Mouse (Mus musculus) lung, embryonic 15.5 days (tissue): Measurements from ENCODE around the gene Paqr6. TPM values are rescaled to one million over a fixed set of nuclear protein-coding genes. Genes with fewer than 3 reads are reported as not detected.
"Not testable (repeated sequence)": the region's sequence is repeated elsewhere in the genome, so short reads cannot be mapped to it uniquely, and the experiment has no call there.

Source experiments
- ATAC-seq: fragments of 200-750 bp; cut with Nextera tagmentation; 2 replicates; pipeline ENCODE4 v1.8.0; 2017; ENCODE audit warnings: moderate number of reproducible peaks, borderline replicate concordance; ENCODE audit not compliant: low FRiP score, low TSS enrichment; ENCODE audit errors: extremely low read depth
- H3K27ac ChIP-seq: fragments of 300-500 bp; sonication (generic); 2 replicates; pipeline ENCODE4 v1.5.1; 2015; ENCODE audit warnings: moderate library complexity, mild to moderate bottlenecking, inconsistent platforms
- H3K27me3 ChIP-seq: fragments of 300-500 bp; sonication (generic); 2 replicates; pipeline ENCODE4 v1.6.1; 2015; ENCODE audit warnings: inconsistent platforms
- H3K36me3 ChIP-seq: fragments of 300-500 bp; sonication (generic); 2 replicates; pipeline ENCODE4 v1.6.1; 2015; ENCODE audit warnings: inconsistent platforms
- H3K4me1 ChIP-seq: fragments of 300-500 bp; sonication (generic); 2 replicates; pipeline ENCODE4 v1.6.1; 2015; ENCODE audit warnings: inconsistent platforms
- H3K4me2 ChIP-seq: fragments of 300-500 bp; sonication (generic); 2 replicates; pipeline ENCODE4 v1.6.1; 2015; ENCODE audit warnings: inconsistent platforms, mild to moderate bottlenecking, moderate library complexity
- H3K4me3 ChIP-seq: fragments of 300-500 bp; sonication (generic); 2 replicates; pipeline ENCODE4 v1.5.1; 2015; ENCODE audit warnings: mild to moderate bottlenecking, inconsistent platforms
- H3K9ac ChIP-seq: fragments of 300-500 bp; sonication (generic); 2 replicates; pipeline ENCODE4 v1.6.1; 2015; ENCODE audit warnings: inconsistent platforms
- H3K9me3 ChIP-seq: fragments of 300-500 bp; sonication (generic); 2 replicates; pipeline ENCODE4 v1.6.1; 2016; ENCODE audit warnings: inconsistent platforms
- WGBS: fragments of 180-500 bp; shearing (Covaris S2); methylation state at CpG from one replicate; pipeline ENCODE4 v1.1.7; 2015; 5-methylcytosine and 5-hydroxymethylcytosine counted together
- polyA plus RNA-seq: library from polyadenylated mRNA; unstranded; fragments of >200 nt; fragmentation: Nextera tagmentation; extraction: Ambion mirVana; gene quantifications from 2 replicates; pipeline ENCODE4 v1.2.1, GENCODE M21; 2015

Paqr6 gene
- polyA plus RNA-seq, 1 experiment from 2014 or later, result 10.1 TPM

DNA sequence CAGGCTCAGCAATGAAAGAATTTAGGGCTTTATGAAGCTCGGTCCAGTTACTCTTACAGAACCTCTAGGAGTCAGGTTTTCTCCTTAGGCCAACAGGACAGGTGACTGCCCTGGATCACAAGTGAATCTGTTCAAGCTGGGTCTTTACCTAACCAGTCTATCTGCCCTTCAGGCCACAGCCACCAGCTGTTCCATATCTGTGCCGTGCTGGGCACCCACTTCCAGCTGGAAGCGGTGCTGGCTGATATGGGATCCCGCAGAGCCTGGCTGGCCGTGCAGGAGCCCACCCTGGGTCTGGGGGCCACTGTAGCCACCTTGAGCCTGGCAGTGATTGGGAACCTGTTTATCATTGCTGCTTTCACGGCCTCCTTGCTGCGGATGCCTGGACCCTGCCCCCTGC is 3.1 kb downstream of the Paqr6 start:
- H3K9me3 ChIP-seq, H3K4me2 ChIP-seq, ATAC-seq, H3K36me3 ChIP-seq, H3K9ac ChIP-seq, H3K4me3 ChIP-seq, H3K27ac ChIP-seq: not testable (repeated sequence)
- Histone ChIP-seq H3K27me3 (peaks cover 13% of the 10 kb centered on the region), H3K4me1 (peaks cover 18% of the 10 kb centered on the region)
- WGBS, result 45% methylated on average over 3 of the region's 7 CpGs

- peaks cover 17% of the 10 kb centered on the region for H3K4me1 ChIP-seq
- not testable (repeated sequence) for H3K9ac ChIP-seq, H3K4me2 ChIP-seq, H3K4me3 ChIP-seq, H3K27ac ChIP-seq, H3K9me3 ChIP-seq, ATAC-seq, H3K36me3 ChIP-seq
- H3K27me3 ChIP-seq, result peaks cover 13% of the 10 kb centered on the region
- 66% methylated on average over 7 of the region's 7 CpGs for WGBS
Measured at GRCm38 (mm10) chr3:88368511-88368910, 4.1 kb downstream of the Paqr6 start.

- not testable (repeated sequence) for H3K4me2 ChIP-seq, ATAC-seq, H3K9me3 ChIP-seq, H3K27ac ChIP-seq, H3K4me3 ChIP-seq, H3K27me3 ChIP-seq, H3K4me1 ChIP-seq, H3K9ac ChIP-seq, H3K36me3 ChIP-seq
- WGBS, result 89% methylated on average over 9 of the region's 9 CpGs
Measured at GRCm38 (mm10) chr3:88372643-88373042, 8.3 kb downstream of the Paqr6 start, which contains the start of gene Bglap3. Bglap3 (minus strand) TSS chr3:88372743.

GRCm38 (mm10) chr3:88375750-88376626 is 11.6 kb downstream of the Paqr6 start:
- H3K27me3 ChIP-seq, H3K27ac ChIP-seq, H3K36me3 ChIP-seq, H3K9me3 ChIP-seq, H3K4me1 ChIP-seq, H3K9ac ChIP-seq: not testable (repeated sequence)
- H3K4me2 ChIP-seq, result peak overlapping the region; percentile 45
- peak; percentile 79; the same call in 1 of the 2 replicates for ATAC-seq
- 10% methylated on average over 19 of the region's 19 CpGs for WGBS
- peak overlapping the region; percentile 12; the same call in 1 of the 2 replicates for H3K4me3 ChIP-seq

GRCm38 (mm10) chr3:88376644-88377043 is 12.3 kb downstream of the Paqr6 start:
- ATAC-seq, result peak; percentile 15; the same call in 1 of the 2 replicates
- not testable (repeated sequence) for H3K4me1 ChIP-seq, H3K27ac ChIP-seq, H3K9me3 ChIP-seq, H3K9ac ChIP-seq, H3K36me3 ChIP-seq, H3K27me3 ChIP-seq
- 17% methylated on average over 7 of the region's 7 CpGs for WGBS
- Histone ChIP-seq H3K4me2 (peak overlapping the region; percentile 45), H3K4me3 (peak overlapping the region; percentile 12; the same call in 1 of the 2 replicates)

DNA sequence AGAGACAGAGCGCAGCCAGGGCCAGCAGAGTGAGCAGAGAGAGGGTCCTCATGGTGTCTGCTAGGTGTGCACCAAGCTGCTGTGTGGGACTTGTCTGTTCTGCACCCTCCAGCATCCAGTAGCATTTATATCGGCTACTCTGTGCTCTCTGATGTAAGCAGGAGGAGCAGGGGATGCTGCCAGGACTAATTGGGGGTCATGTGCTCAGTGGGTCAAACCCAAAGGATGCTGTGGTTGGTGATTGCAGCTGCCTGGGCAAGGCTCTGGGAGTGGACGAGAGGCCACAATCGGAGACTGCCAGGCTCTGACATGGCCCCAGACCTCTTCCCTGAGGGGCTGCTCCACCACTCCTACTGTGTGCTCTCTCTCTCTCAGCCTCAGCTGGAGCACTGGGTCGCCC is 14.2 kb downstream of the Paqr6 start, which contains the start of gene Bglap2:
Bglap2 (minus strand) TSS at position 101 of the 400 bp plus-strand sequence.
- H3K27me3 ChIP-seq, H3K9ac ChIP-seq, H3K27ac ChIP-seq, ATAC-seq, H3K4me3 ChIP-seq, H3K9me3 ChIP-seq, H3K4me2 ChIP-seq, H3K4me1 ChIP-seq, H3K36me3 ChIP-seq: not testable (repeated sequence)
- 64% methylated on average over 4 of the region's 5 CpGs for WGBS

GRCm38 (mm10) chr3:88381389-88382315 is 17.3 kb downstream of the Paqr6 start:
- H3K27ac ChIP-seq, H3K27me3 ChIP-seq, H3K4me1 ChIP-seq, H3K36me3 ChIP-seq, H3K9ac ChIP-seq, H3K9me3 ChIP-seq: not testable (repeated sequence)
- H3K4me2 ChIP-seq, result peak overlapping the region; percentile 51
- WGBS, result 10% methylated on average over 22 of the region's 22 CpGs
- ATAC-seq, result peak; percentile 79; the same call in 1 of the 2 replicates
- H3K4me3 ChIP-seq, result peak overlapping the region; percentile 19; the same call in 1 of the 2 replicates

GRCm38 (mm10) chr3:88382383-88382782 is 18.0 kb downstream of the Paqr6 start:
- H3K9me3 ChIP-seq, H3K27ac ChIP-seq, H3K4me1 ChIP-seq, H3K27me3 ChIP-seq, H3K4me3 ChIP-seq, H3K9ac ChIP-seq, H3K36me3 ChIP-seq, ATAC-seq, H3K4me2 ChIP-seq: not testable (repeated sequence)
- 39% methylated on average over 2 of the region's 7 CpGs for WGBS

- H3K4me1 ChIP-seq, result no peaks in the 10 kb centered on the region
- ATAC-seq, result no peak
- no peak within 1 kb of the TSS for H3K27ac ChIP-seq
- no peaks in the 10 kb centered on the region for H3K27me3 ChIP-seq
- no peak within 1 kb of the TSS for H3K9ac ChIP-seq
- no peaks in the 10 kb centered on the region for H3K9me3 ChIP-seq
- 72% methylated on average over 5 of the region's 5 CpGs for WGBS
- no peak within 1 kb of the TSS for H3K4me2 ChIP-seq
- no peak within 1 kb of the TSS for H3K4me3 ChIP-seq
- no peaks in the 10 kb centered on the region for H3K36me3 ChIP-seq
Measured at GRCm38 (mm10) chr3:88384364-88384763, 20.0 kb downstream of the Paqr6 start, which contains the start of gene Bglap. Bglap (minus strand) TSS chr3:88384464.

DNA sequence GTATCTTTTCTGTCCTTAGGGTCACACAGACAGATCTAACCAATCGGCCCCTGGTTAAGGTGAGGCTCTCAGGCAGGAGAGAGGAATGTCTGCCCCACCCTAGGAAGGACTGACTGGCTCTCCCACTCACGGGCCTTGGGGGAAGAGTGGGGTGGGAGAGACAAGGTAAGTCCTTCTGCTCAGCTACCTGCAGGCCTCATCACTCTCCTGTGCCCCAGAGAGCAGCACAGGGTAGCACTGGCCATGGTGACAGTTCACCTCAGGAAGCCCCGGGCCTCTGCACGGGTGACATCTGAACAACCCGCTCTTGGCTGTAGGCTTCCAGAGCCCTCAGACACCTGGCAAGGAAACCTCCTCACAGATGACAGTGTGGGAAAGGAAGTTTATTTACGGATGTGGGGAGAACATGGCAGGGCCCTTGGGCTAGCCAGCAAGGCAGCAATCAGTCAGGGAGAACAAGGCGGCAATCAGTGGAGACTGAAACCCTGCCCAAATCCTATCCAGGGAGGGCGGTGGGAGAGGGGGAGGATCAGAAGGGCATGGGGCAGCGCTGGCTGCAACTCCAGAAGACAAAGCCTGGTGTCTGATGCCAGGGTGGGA is 29.5 kb downstream of the Paqr6 start:
- H3K36me3 ChIP-seq, result peaks cover 19% of the 10 kb centered on the region; the same call in 1 of the 2 replicates

GRCm38 (mm10) chr3:88395288-88395687 is 30.9 kb downstream of the Paqr6 start:
- Histone ChIP-seq H3K4me2 (no peak overlapping the region), H3K36me3 (peaks cover 24% of the 10 kb centered on the region; the same call in 1 of the 2 replicates), H3K27me3 (no peaks in the 10 kb centered on the region), H3K9me3 (no peaks in the 10 kb centered on the region), H3K9ac (no peak overlapping the region), H3K4me3 (no peak overlapping the region), H3K4me1 (no peaks in the 10 kb centered on the region), H3K27ac (no peak overlapping the region)
- no peak for ATAC-seq
- 92% methylated on average over 6 of the region's 6 CpGs for WGBS

More for the DNA sequence above, 29.5 kb downstream of the Paqr6 start:
- H3K27ac ChIP-seq, result no peak overlapping the region
- H3K27me3 ChIP-seq, result no peaks in the 10 kb centered on the region
- H3K4me1 ChIP-seq, result no peaks in the 10 kb centered on the region
- ATAC-seq, result no peak
- no peak overlapping the region for H3K4me3 ChIP-seq
- H3K4me2 ChIP-seq, result no peak overlapping the region
- 83% methylated on average over 9 of the region's 9 CpGs for WGBS
- no peak overlapping the region for H3K9ac ChIP-seq
- H3K9me3 ChIP-seq, result no peaks in the 10 kb centered on the region
